Mouse (Mus musculus) spleen, adult 10 weeks (tissue): ENCODE measurements around the gene Plek2. TPM values are rescaled to one million over a fixed set of nuclear protein-coding genes. Genes with fewer than 3 reads are reported as not detected.

Source experiments
- polyA plus RNA-seq: library from polyadenylated mRNA; stranded (reverse); fragments of 350-450 nt; fragmentation: Illumina TruSeq; extraction: RNeasy Lipid Tissue Mini Kit (QIAGEN cat#74804); gene quantifications from one replicate; pipeline ENCODE4 v1.2.3, GENCODE M21; 2015; ENCODE audit warnings: low replicate concordance; ENCODE audit not compliant: insufficient read depth

The Plek2 gene
- 1.2 TPM for polyA plus RNA-seq

DNA sequence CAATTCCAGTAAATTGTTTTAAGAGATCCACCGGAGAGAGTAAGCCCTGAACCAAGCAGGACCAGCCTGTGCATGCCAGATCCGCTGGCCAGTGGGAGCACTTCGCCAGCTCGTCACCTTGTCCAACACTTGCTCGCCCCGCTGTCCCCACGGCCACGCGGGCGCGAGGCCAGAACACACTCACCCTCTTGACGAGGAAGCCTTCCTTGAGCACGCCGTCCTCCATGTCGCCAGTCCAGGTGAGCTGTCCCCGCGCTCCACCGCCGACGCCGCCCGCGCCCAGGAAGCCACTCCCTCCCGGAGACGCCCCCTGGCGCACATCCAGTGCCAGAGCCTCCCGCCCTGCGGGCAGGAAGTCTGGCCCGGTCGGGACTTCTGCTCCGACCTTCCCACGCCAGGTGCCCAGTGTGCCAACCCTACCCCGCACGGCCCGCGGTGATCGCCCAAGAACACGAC lies at the start of gene Plek2:
Plek2 (minus strand) TSS at position 258 of the 456 bp plus-strand sequence.

DNA sequence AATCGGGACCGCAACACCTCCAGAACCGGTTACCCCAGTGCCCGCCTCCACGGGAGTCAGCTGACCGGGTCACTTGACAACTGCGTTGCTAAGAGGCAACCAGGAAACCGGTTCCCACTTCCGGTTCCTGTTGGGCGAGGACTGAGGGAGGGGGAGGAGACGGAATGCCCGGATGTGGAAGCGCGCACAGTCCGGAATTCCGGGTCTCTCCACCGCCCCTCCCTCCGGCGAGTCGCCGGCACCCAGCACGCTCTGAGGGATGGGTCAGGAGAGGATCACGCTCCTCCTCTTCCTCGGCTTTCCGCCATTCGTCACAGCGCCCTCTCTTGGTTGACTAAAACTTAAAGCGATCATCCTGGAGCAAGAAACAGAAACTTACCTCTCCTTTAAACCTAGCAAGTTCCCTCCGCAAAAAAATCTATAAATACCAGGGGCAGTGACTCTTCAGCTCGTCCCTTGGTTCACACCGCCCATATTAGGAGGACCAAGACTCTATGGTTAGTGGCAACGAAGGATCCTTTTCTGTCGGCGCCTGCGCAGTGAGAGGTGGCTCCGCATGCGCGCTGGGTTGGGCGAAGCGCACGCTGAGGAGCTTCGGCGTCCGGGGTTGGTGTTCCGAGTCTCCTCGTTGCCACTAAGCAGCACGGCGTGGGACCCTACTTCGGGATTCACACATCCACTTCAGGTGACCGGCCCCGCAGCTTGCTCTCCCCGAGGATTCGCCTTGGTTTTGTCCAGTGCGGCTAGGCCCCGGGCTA lies 45.1 kb downstream of the Plek2 start, which contains the start of the genes Atp6v1d and Eif2s1:
Atp6v1d (minus strand) TSS at position 143 of the 758 bp plus-strand sequence.
Eif2s1 (plus strand) TSS at position 324 of the 758 bp plus-strand sequence.

Other genes with a start within 250 kb of the Plek2 start
- 0.29 TPM for gene Fam71d, start 215.4 kb downstream of the Plek2 start, polyA plus RNA-seq
- gene Mpp5, start 158.1 kb downstream of the Plek2 start, polyA plus RNA-seq, result 16.1 TPM
- 88.8 TPM for gene Atp6v1d, start 45.3 kb downstream of the Plek2 start, polyA plus RNA-seq
- gene Eif2s1, start 45.1 kb downstream of the Plek2 start, polyA plus RNA-seq, result 68.4 TPM
- 79.8 TPM for gene Tmem229b, start 100.7 kb upstream of the Plek2 start, polyA plus RNA-seq
- 0.30 TPM for gene Plekhh1, start 122.2 kb upstream of the Plek2 start, polyA plus RNA-seq
- 21.9 TPM for gene Pigh, start 182.7 kb upstream of the Plek2 start, polyA plus RNA-seq
- 2.6 TPM for gene Arg2, start 223.8 kb upstream of the Plek2 start, polyA plus RNA-seq